Mouse (Mus musculus) c-Kit-positive CD71-positive TER-119-positive erythroid progenitor cells, embryonic 14.5 days (primary cell): ENCODE measurements around the gene Gm37240.

Source experiments
- DNase-seq: peaks from one replicate; pipeline ENCODE4 v3.0.0-alpha.2; 2013; ENCODE audit warnings: low spot score

The Gm37240 gene

GRCm38 (mm10) chr3:84703083-84703810 lies 1184.1 kb downstream of the Gm37240 start:
- DNase-seq = peak; percentile 75

GRCm38 (mm10) chr3:84701964-84702363 lies 1185.4 kb downstream of the Gm37240 start:
- no peak for DNase-seq

- DNase-seq = no peak
Observed at GRCm38 (mm10) chr3:84701509-84701908, 1185.8 kb downstream of the Gm37240 start.

- no peak for DNase-seq
Observed at GRCm38 (mm10) chr3:84696428-84696917, 1190.8 kb downstream of the Gm37240 start.

GRCm38 (mm10) chr3:84695867-84696361 lies 1191.4 kb downstream of the Gm37240 start:
- DNase-seq = no peak

GRCm38 (mm10) chr3:84695418-84695817 lies 1191.9 kb downstream of the Gm37240 start:
- no peak for DNase-seq

GRCm38 (mm10) chr3:84693886-84694285 lies 1193.4 kb downstream of the Gm37240 start:
- DNase-seq = no peak

GRCm38 (mm10) chr3:84692647-84693199 lies 1194.6 kb downstream of the Gm37240 start:
- peak; percentile 54 for DNase-seq

- no peak for DNase-seq
Observed at GRCm38 (mm10) chr3:84690091-84690771, 1197.1 kb downstream of the Gm37240 start.

- DNase-seq = no peak
Observed at GRCm38 (mm10) chr3:84689656-84690055, 1197.7 kb downstream of the Gm37240 start.

GRCm38 (mm10) chr3:84688176-84688575 lies 1199.1 kb downstream of the Gm37240 start:
- DNase-seq = no peak

- DNase-seq = no peak
Observed at GRCm38 (mm10) chr3:84687488-84687846, 1199.9 kb downstream of the Gm37240 start.

GRCm38 (mm10) chr3:84686799-84687487 lies 1200.4 kb downstream of the Gm37240 start:
- no peak for DNase-seq

GRCm38 (mm10) chr3:84686294-84686672 lies 1201.0 kb downstream of the Gm37240 start:
- no peak for DNase-seq

- no peak for DNase-seq
Observed at GRCm38 (mm10) chr3:84685662-84686293, 1201.5 kb downstream of the Gm37240 start.

GRCm38 (mm10) chr3:84683788-84684187 lies 1203.5 kb downstream of the Gm37240 start:
- DNase-seq = no peak

- DNase-seq = no peak
Observed at GRCm38 (mm10) chr3:84681699-84682098, 1205.6 kb downstream of the Gm37240 start.

- no peak for DNase-seq
Observed at GRCm38 (mm10) chr3:84680062-84680461, 1207.3 kb downstream of the Gm37240 start.

GRCm38 (mm10) chr3:84679542-84679941 lies 1207.8 kb downstream of the Gm37240 start:
- no peak for DNase-seq

GRCm38 (mm10) chr3:84678891-84679290 lies 1208.4 kb downstream of the Gm37240 start:
- no peak for DNase-seq

- no peak for DNase-seq
Observed at GRCm38 (mm10) chr3:84675710-84676109, 1211.6 kb downstream of the Gm37240 start.

GRCm38 (mm10) chr3:84673552-84673951 lies 1213.8 kb downstream of the Gm37240 start:
- no peak for DNase-seq
